Mouse (Mus musculus) kidney, adult 2 months (tissue): Measurements from ENCODE around the gene Stag2. TPM values are rescaled to one million over a fixed set of nuclear protein-coding genes. Genes with fewer than 3 reads are reported as not detected.

Experiments
- DNase-seq: peaks from one replicate; pipeline ENCODE4 v3.0.0; 2021
- H3K27ac ChIP-seq: fragments of 200-500 bp; 2 replicates; pipeline ENCODE4 v1.5.1; 2012; ENCODE audit warnings: low read depth, low read length, control low read depth, inconsistent platforms; ENCODE audit not compliant: insufficient read depth
- H3K27me3 ChIP-seq: fragments of 200-500 bp; replicated peaks from 2 replicates; pipeline ENCODE4 v1.6.1; 2012; ENCODE audit warnings: mild to moderate bottlenecking, moderate library complexity, low read length, inconsistent platforms; ENCODE audit not compliant: control insufficient read depth, insufficient read depth
- H3K36me3 ChIP-seq: fragments of 200-500 bp; 2 replicates; pipeline ENCODE4 v1.6.1; 2012; ENCODE audit warnings: mild to moderate bottlenecking, moderate library complexity, low read length, inconsistent platforms; ENCODE audit not compliant: control insufficient read depth, insufficient read depth
- H3K4me1 ChIP-seq: fragments of 200-500 bp; 2 replicates; pipeline ENCODE4 v1.6.1; 2011; ENCODE audit warnings: low read length; ENCODE audit not compliant: control insufficient read depth, insufficient read depth
- H3K4me3 ChIP-seq: fragments of 200-500 bp; 2 replicates; pipeline ENCODE4 v1.5.1; 2011; ENCODE audit warnings: mild to moderate bottlenecking, low read depth, low read length, control low read depth; ENCODE audit not compliant: insufficient read depth
- CTCF ChIP-seq: fragments of 200-500 bp; conservative IDR thresholded peaks from 2 replicates; pipeline ENCODE4 v1.5.1; 2011; ENCODE audit warnings: low read depth, mild to moderate bottlenecking, control low read depth, low read length, moderate library complexity, mixed read lengths; ENCODE audit not compliant: insufficient read depth, insufficient read length
- POLR2A ChIP-seq: fragments of 200-500 bp; IDR thresholded peaks from one replicate; pipeline ENCODE4 v1.6.1; 2011; ENCODE audit warnings: low read depth, low read length, control low read depth
- WGBS: fragments of 180-500 bp; shearing (Covaris S2); methylation state at CpG from one replicate; pipeline ENCODE4 v1.1.7; 2018; 5-methylcytosine and 5-hydroxymethylcytosine counted together
- polyA plus RNA-seq: library from polyadenylated mRNA; depleted of rRNA; stranded (reverse); fragments of >200 nt; gene quantifications from 2 replicates; pipeline ENCODE4 v1.2.3, GENCODE M21; 2012

Stag2 gene
- polyA plus RNA-seq, 1 experiment, result 8.8 TPM

DNA sequence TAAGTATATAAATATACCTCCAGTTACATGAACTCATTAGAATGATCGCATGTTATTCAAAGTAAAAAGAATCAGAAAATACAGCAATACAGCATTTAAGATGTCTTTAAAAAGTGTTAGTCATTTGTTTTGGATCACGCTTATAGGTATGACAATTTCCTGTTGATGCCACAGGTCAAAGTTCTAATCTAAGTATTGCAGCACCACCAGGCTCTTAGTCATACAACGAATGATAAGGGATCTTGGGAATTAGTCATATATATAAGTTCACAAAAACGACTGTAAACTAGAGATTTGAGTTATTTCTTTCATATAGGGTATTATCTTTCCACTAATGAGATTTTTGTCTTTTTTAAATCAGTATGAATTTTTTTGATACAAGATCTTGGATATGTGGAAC, 5.1 kb upstream of the Stag2 start:
- WGBS, result 80% methylated on average over 4 of the region's 4 CpGs
- no peak overlapping the region for H3K4me3 ChIP-seq
- no peaks in the 10 kb centered on the region for H3K27me3 ChIP-seq
- no peak overlapping the region for H3K27ac ChIP-seq
- no peaks in the 10 kb centered on the region for H3K36me3 ChIP-seq
- no peaks in the 10 kb centered on the region; the same call in 1 of the 2 replicates for H3K4me1 ChIP-seq
- TF ChIP-seq CTCF (no peak), POLR2A (no peak)
- no peak for DNase-seq

- peak overlapping the region; percentile 84; the same call in 1 of the 2 replicates for H3K27ac ChIP-seq
- H3K4me1 ChIP-seq, result no peaks in the 10 kb centered on the region; the same call in 1 of the 2 replicates
- no peaks in the 10 kb centered on the region for H3K36me3 ChIP-seq
- TF ChIP-seq CTCF (no peak), POLR2A (no peak)
- H3K4me3 ChIP-seq, result no peak overlapping the region
- peak; percentile 72 for DNase-seq
- H3K27me3 ChIP-seq, result no peaks in the 10 kb centered on the region
- 17% methylated on average over 5 of the region's 5 CpGs for WGBS
These were observed 1.1 kb upstream of the Stag2 start for GRCm38 (mm10) chrX:42148016-42148451.

- Histone ChIP-seq H3K27me3 (no peaks in the 10 kb centered on the region), H3K27ac (peak overlapping the region; percentile 100), H3K4me3 (peak overlapping the region; percentile 98), H3K4me1 (no peaks in the 10 kb centered on the region; the same call in 1 of the 2 replicates), H3K36me3 (no peaks in the 10 kb centered on the region)
- 1% methylated on average over 28 of the region's 71 CpGs for WGBS
- peak; percentile 51 for DNase-seq
- TF ChIP-seq POLR2A (no peak), CTCF (no peak)
These were observed 634 bp downstream of the Stag2 start for GRCm38 (mm10) chrX:42149557-42150345.

- Histone ChIP-seq H3K36me3 (no peaks in the 10 kb centered on the region), H3K4me3 (peak overlapping the region; percentile 98), H3K27ac (peak overlapping the region; percentile 93), H3K27me3 (no peaks in the 10 kb centered on the region), H3K4me1 (no peaks in the 10 kb centered on the region; the same call in 1 of the 2 replicates)
- TF ChIP-seq POLR2A (peak; percentile 47), CTCF (no peak)
- DNase-seq, result peak; percentile 86
- 0% methylated on average over 23 of the region's 40 CpGs for WGBS
These were observed 1.4 kb downstream of the Stag2 start for GRCm38 (mm10) chrX:42150346-42151023.

GRCm38 (mm10) chrX:42151024-42151754, 2.1 kb downstream of the Stag2 start:
- peak overlapping the region; percentile 98 for H3K4me3 ChIP-seq
- no peak for TF ChIP-seq CTCF
- no peak for TF ChIP-seq POLR2A
- 1% methylated on average over 25 of the region's 25 CpGs for WGBS
- no peaks in the 10 kb centered on the region for H3K27me3 ChIP-seq
- H3K4me1 ChIP-seq, result no peaks in the 10 kb centered on the region; the same call in 1 of the 2 replicates
- no peaks in the 10 kb centered on the region for H3K36me3 ChIP-seq
- no peak for DNase-seq
- peak overlapping the region; percentile 98 for H3K27ac ChIP-seq

DNA sequence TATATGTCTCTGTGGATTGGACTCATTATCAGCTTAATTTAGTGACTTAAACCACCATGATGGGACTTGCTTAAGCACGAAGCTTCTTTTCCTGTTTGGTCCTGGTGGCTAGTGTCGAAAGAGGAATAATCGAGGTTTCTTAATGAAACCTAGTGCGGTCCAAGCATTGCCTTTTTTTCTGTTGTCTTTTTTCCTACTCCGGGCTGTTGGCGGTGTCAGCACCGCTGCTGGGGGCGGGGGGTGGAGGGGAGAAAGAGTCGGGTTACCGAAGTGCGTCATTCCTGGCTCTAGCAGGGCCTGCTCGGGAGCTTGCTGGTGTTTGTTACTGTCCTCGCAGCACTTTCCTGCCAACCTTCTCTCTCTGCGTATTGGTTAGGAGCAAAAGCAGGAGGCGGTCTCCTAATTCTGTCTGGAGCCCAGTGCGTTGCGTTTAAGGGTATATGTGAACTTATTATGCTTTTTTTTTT, 2.8 kb downstream of the Stag2 start:
- peak overlapping the region; percentile 98 for H3K27ac ChIP-seq
- H3K4me3 ChIP-seq, result peak overlapping the region; percentile 78
- H3K4me1 ChIP-seq, result no peaks in the 10 kb centered on the region; the same call in 1 of the 2 replicates
- TF ChIP-seq POLR2A, result peak; percentile 13
- TF ChIP-seq CTCF, result no peak
- H3K36me3 ChIP-seq, result no peaks in the 10 kb centered on the region
- DNase-seq, result peak; percentile 93
- H3K27me3 ChIP-seq, result no peaks in the 10 kb centered on the region
- 2% methylated on average over 17 of the region's 17 CpGs for WGBS

DNA sequence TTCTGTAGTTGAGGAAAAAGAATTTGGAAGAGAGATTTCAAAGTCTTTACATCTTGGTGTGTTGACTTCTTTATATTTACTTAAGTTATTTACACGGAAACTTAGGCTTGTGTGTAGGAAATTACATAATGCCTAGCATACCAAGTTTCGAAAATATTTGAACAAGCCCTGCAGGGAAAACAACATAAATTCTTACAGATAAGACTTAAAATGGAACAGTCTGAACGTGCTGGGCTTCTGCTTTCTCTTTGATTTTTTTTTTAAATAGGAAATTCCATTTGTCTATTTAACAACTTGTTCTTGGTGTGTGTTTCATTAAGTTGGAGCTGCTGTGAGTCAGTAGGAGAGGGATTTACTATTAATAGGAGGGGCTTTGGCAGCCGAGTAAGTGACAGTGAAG, 3.9 kb downstream of the Stag2 start:
- Histone ChIP-seq H3K27me3 (no peaks in the 10 kb centered on the region), H3K27ac (peak overlapping the region; percentile 63), H3K36me3 (no peaks in the 10 kb centered on the region), H3K4me3 (no peak overlapping the region), H3K4me1 (no peaks in the 10 kb centered on the region; the same call in 1 of the 2 replicates)
- peak; percentile 7 for DNase-seq
- TF ChIP-seq CTCF, result no peak
- WGBS, result 0% methylated on average over 4 of the region's 4 CpGs
